Mouse (Mus musculus) monocyte, adult 59 days (primary cell): ENCODE measurements around the gene Polh. TPM values are rescaled to one million over a fixed set of nuclear protein-coding genes. Genes with fewer than 3 reads are reported as not detected.

ENCODE experiments used
- total RNA-seq, 2 experiments: library from RNA; stranded (reverse); gene quantifications; one replicate each; pipeline ENCODE4 v1.2.4; 2023

Polh gene
- 1 to 10 TPM; 5.6 to 6.1 TPM for total RNA-seq

GRCm38 (mm10) chr17:46202421-46203071 is at the start of gene Polh, which contains the start of gene Xpo5:
Gene Polh, minus strand, starts transcription at chr17:46202645.
Gene Xpo5, plus strand, starts transcription at chr17:46202782.

GRCm38 (mm10) chr17:46247512-46248188 is 45.2 kb upstream of the Polh start, which contains the start of the genes Polr1c and Yipf3:
Gene Polr1c, minus strand, starts transcription at chr17:46248054.
Gene Yipf3, plus strand, starts transcription at chr17:46248080.

GRCm38 (mm10) chr17:46160686-46161085 is 41.8 kb downstream of the Polh start, which contains the start of gene Gtpbp2:
Gene Gtpbp2, plus strand, starts transcription at chr17:46161032.

GRCm38 (mm10) chr17:46152847-46153782 is 49.3 kb downstream of the Polh start, which contains the start of gene Mad2l1bp:
Gene Mad2l1bp, minus strand, starts transcription at chr17:46153553.

GRCm38 (mm10) chr17:46143578-46144423 is 58.6 kb downstream of the Polh start, which contains the start of gene Rsph9:
Gene Rsph9, minus strand, starts transcription at chr17:46144216.

Other genes starting within 250 kb of the Polh start
- gene Vegfa, start 170.3 kb downstream of the Polh start, total RNA-seq = 10 to 100 TPM; 25.4 to 41.1 TPM
- 10 to 100 TPM; 39.4 to 47.5 TPM for gene Mrps18a, start 91.7 kb downstream of the Polh start, total RNA-seq
- under 1 TPM in 1 of 2 experiments, not detected in 1; 0.86 TPM for gene Rsph9, start 58.4 kb downstream of the Polh start, total RNA-seq
- 10 to 100 TPM; 19.5 to 20.0 TPM for gene Mad2l1bp, start 49.1 kb downstream of the Polh start, total RNA-seq
- 100 to 1,000 TPM; 116 to 122 TPM for gene Gtpbp2, start 41.6 kb downstream of the Polh start, total RNA-seq
- 10 to 100 TPM; 20.7 to 21.4 TPM for gene Xpo5, start 137 bp upstream of the Polh start, total RNA-seq
- 10 to 100 TPM; 28.4 to 32.7 TPM for gene Polr1c, start 45.4 kb upstream of the Polh start, total RNA-seq
- gene Yipf3, start 45.4 kb upstream of the Polh start, total RNA-seq = 100 to 1,000 TPM in 1 of 2 experiments, 10 to 100 TPM in 1; 95.4 to 118 TPM
- 1 to 10 TPM; 2.0 to 3.0 TPM for gene Lrrc73, start 50.9 kb upstream of the Polh start, total RNA-seq
- 10 to 100 TPM; 44.5 to 50.8 TPM for gene Tjap1, start 80.4 kb upstream of the Polh start, total RNA-seq
- not detected for gene Dlk2, start 94.8 kb upstream of the Polh start, total RNA-seq
- 10 to 100 TPM in 1 of 2 experiments, 1 to 10 TPM in 1; 9.6 to 10.1 TPM for gene Abcc10, start 125.7 kb upstream of the Polh start, total RNA-seq
- 10 to 100 TPM; 22.7 to 24.0 TPM for gene Zfp318, start 181.1 kb upstream of the Polh start, total RNA-seq
- not detected for gene Crip3, start 226.3 kb upstream of the Polh start, total RNA-seq
- not detected for gene Slc22a7, start 235.8 kb upstream of the Polh start, total RNA-seq